In the genomic region with DNA sequence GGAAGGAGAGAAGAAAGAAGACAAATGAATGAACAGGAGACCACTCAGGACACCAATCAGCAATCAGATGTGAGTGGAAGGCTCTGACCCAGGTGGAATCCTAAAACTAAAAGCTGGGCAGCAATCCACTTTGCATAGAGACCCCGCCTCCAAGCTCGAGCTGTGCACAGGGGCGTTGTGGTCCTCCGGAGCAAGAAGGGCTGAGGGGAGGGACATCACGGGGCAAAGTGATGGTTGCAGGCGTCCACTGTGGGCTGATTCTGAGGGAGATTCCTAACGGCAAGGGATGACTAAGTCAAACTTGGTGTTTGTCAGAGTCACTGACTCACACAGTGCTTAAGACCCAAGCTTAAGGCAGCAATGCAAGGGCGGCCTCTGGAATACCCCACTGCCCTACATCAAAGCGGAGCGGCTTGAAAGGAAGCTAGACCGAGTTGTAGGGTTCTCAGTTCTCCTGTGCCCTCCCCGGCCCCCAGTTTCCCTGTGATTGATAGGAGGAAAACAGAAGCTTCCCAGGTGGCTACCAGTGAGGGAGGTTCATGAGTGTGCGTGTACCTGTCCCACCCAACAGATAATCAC, we compare ENCODE assay signal across 18 mouse cellular contexts.
DNase-seq lines count a peak whose midpoint lies in the region; ATAC-seq and TF ChIP-seq lines count a peak whose summit lies in the region.
"Had no signal": no experiment of that assay in that cellular context is flagged by ENCODE, and none has a peak within 500 bp of the region (broad histone marks: within the 10 kb centered on the region; RNA-seq: fewer than 3 reads in every experiment).

No protein-coding gene starts in this region.

- H3K27me3 ChIP-seq in midbrain, embryonic 11.5 days (ENCODE audit: control insufficient read depth, insufficient read depth, low read length) = no peaks in the 10 kb centered on the region
- H3K27me3 ChIP-seq in midbrain, postnatal 0 days (ENCODE audit: insufficient read depth, low read length) = no peaks in the 10 kb centered on the region
- H3K27me3 ChIP-seq in stomach, postnatal 0 days (ENCODE audit: control insufficient read depth, insufficient read depth, low read length) = no peaks in the 10 kb centered on the region
- H3K27me3 ChIP-seq: forebrain, embryonic 12.5 days; hindbrain, embryonic 15.5 days; liver, embryonic 12.5 days; lung, embryonic 15.5 days; neural tube, embryonic 13.5 days had no signal

- H3K4me3 ChIP-seq in midbrain, embryonic 11.5 days (ENCODE audit: low read depth, low read length) = no peak overlapping the region
- H3K4me3 ChIP-seq in midbrain, postnatal 0 days (ENCODE audit: low read depth, low read length) = no peak overlapping the region
- H3K4me3 ChIP-seq in ES-E14 (ENCODE audit: insufficient read depth in 1 of 2, low read depth in 1 of 2, low read length in 2 of 2, poor library complexity in 1 of 2, severe bottlenecking in 1 of 2) = peak overlapping the region in 1 of 2 experiments; percentile 10; a peak in 1 of 4 replicates
- H3K4me3 ChIP-seq in stomach, postnatal 0 days (ENCODE audit: low read depth, low read length) = no peak overlapping the region
- H3K4me3 ChIP-seq: forebrain, embryonic 12.5 days; hindbrain, embryonic 15.5 days; liver, embryonic 12.5 days; lung, embryonic 15.5 days; neural tube, embryonic 13.5 days had no signal

- H3K27ac ChIP-seq in midbrain, embryonic 11.5 days (ENCODE audit: low read depth, low read length) = no peak overlapping the region
- no peak overlapping the region for H3K27ac ChIP-seq in midbrain, postnatal 0 days (ENCODE audit: low read depth, low read length)
- H3K27ac ChIP-seq in ES-E14 (ENCODE audit: insufficient read depth, low read depth, low read length, poor library complexity, severe bottlenecking) = peak overlapping the region; percentile 44; the same call in 1 of the 2 replicates
- H3K27ac ChIP-seq in stomach, postnatal 0 days (replicated peaks) = peak overlapping the region; percentile 69
- H3K27ac ChIP-seq: forebrain, embryonic 12.5 days; hindbrain, embryonic 15.5 days; liver, embryonic 12.5 days; lung, embryonic 15.5 days; macrophage; neural tube, embryonic 13.5 days had no signal

- H3K9ac ChIP-seq in midbrain, embryonic 11.5 days (ENCODE audit: low read length) = no peak overlapping the region
- no peak overlapping the region for H3K9ac ChIP-seq in midbrain, postnatal 0 days (replicated peaks; ENCODE audit: low read length, poor library complexity, severe bottlenecking)
- no peak overlapping the region for H3K9ac ChIP-seq in ES-E14 (ENCODE audit: insufficient read depth, low read depth, low read length, poor library complexity, severe bottlenecking)
- H3K9ac ChIP-seq in stomach, postnatal 0 days (ENCODE audit: low read length) = no peak overlapping the region
- H3K9ac ChIP-seq: forebrain, embryonic 12.5 days; hindbrain, embryonic 15.5 days; liver, embryonic 12.5 days; lung, embryonic 15.5 days; neural tube, embryonic 13.5 days had no signal

- peak; percentile 30; the same call in 1 of the 2 replicates for ATAC-seq in midbrain, embryonic 11.5 days (ENCODE audit: low FRiP score)
- ATAC-seq in midbrain, postnatal 0 days (ENCODE audit: low FRiP score) = no peak
- peak; percentile 23; the same call in 1 of the 2 replicates for ATAC-seq in common myeloid progenitor, adult 5-6 weeks (replicated peaks; ENCODE audit: low read depth, poor library complexity, severe bottlenecking)
- ATAC-seq in stomach, postnatal 0 days (ENCODE audit: low FRiP score, low TSS enrichment) = peak; percentile 49
- ATAC-seq: liver, embryonic 12.5 days had no signal

- in situ Hi-C loops in ES-E14 (cut with MboI; ENCODE audit: low sequenced_read_pairs in 2 of 2, unreplicated experiment in 2 of 2) = no loop called here

- H3K36me3 ChIP-seq in midbrain, embryonic 11.5 days (ENCODE audit: control insufficient read depth, insufficient read depth, low read length) = no peaks in the 10 kb centered on the region
- no peaks in the 10 kb centered on the region for H3K36me3 ChIP-seq in midbrain, postnatal 0 days (ENCODE audit: insufficient read depth, low read length)
- no peaks in the 10 kb centered on the region for H3K36me3 ChIP-seq in ES-E14 (ENCODE audit: control insufficient read depth, insufficient read depth, low read length, poor library complexity, severe bottlenecking)
- no peaks in the 10 kb centered on the region for H3K36me3 ChIP-seq in stomach, postnatal 0 days (ENCODE audit: control insufficient read depth, insufficient read depth, low read length)
- H3K36me3 ChIP-seq: forebrain, embryonic 12.5 days; hindbrain, embryonic 15.5 days; liver, embryonic 12.5 days; lung, embryonic 15.5 days; neural tube, embryonic 13.5 days had no signal

- WGBS in midbrain, embryonic 11.5 days = 44% methylated on average over 13 of the region's 13 CpGs
- WGBS in midbrain, postnatal 0 days = 50% methylated on average over 13 of the region's 13 CpGs
- WGBS in stomach, postnatal 0 days = 52% methylated on average over 13 of the region's 13 CpGs

- no peak for DNase-seq in midbrain, embryonic 11.5 days (ENCODE audit: low spot score, missing footprints)
- no peak for DNase-seq in midbrain, postnatal 0 days (ENCODE audit: low spot score)
- peak; percentile 19 for DNase-seq in ES-E14 (ENCODE audit: low read depth, low spot score)
- no peak for DNase-seq in stomach, postnatal 0 days (ENCODE audit: low spot score)
- no peak for DNase-seq in T-cell, adult 2 months (ENCODE audit: low spot score)
- DNase-seq in thymus, postnatal 36 days = no peak
- DNase-seq: cerebellum, postnatal 10 days; gastrocnemius, postnatal 10 days; heart, postnatal 10 days; kidney, adult 18-20 months; right cerebral cortex, postnatal 14 days had no signal

- H3K9me3 ChIP-seq in midbrain, embryonic 11.5 days (ENCODE audit: control insufficient read depth, low read length) = no peaks in the 10 kb centered on the region
- H3K9me3 ChIP-seq in midbrain, postnatal 0 days (ENCODE audit: low read length) = no peaks in the 10 kb centered on the region
- H3K9me3 ChIP-seq in ES-E14 (ENCODE audit: control insufficient read depth, insufficient read depth, low read depth, low read length) = no peaks in the 10 kb centered on the region
- H3K9me3 ChIP-seq in stomach, postnatal 0 days (ENCODE audit: control insufficient read depth, low read length) = no peaks in the 10 kb centered on the region
- H3K9me3 ChIP-seq: forebrain, embryonic 12.5 days; hindbrain, embryonic 15.5 days; liver, embryonic 12.5 days; lung, embryonic 15.5 days; neural tube, embryonic 13.5 days had no signal

- no peak for TF ChIP-seq CTCF in midbrain, postnatal 0 days (IDR thresholded peaks at IDR 0.05)
- no peak for TF ChIP-seq CTCF in stomach, postnatal 0 days (IDR thresholded peaks at IDR 0.05; ENCODE audit: low read depth)

- H3K4me1 ChIP-seq in midbrain, embryonic 11.5 days (ENCODE audit: control insufficient read depth, insufficient read depth, low read length) = peaks cover 2% of the 10 kb centered on the region; the same call in 1 of the 2 replicates
- no peaks in the 10 kb centered on the region for H3K4me1 ChIP-seq in midbrain, postnatal 0 days (ENCODE audit: insufficient read depth, low read length)
- peaks cover 4 to 10% of the 10 kb centered on the region in 2 experiments; a peak in 2 of 4 replicates for H3K4me1 ChIP-seq in ES-E14 (ENCODE audit: control insufficient read depth in 2 of 2, insufficient read depth in 2 of 2, low read length in 2 of 2, poor library complexity in 1 of 2)
- H3K4me1 ChIP-seq in stomach, postnatal 0 days (replicated peaks; ENCODE audit: control insufficient read depth, insufficient read depth) = no peaks in the 10 kb centered on the region
- H3K4me1 ChIP-seq: hindbrain, embryonic 15.5 days; liver, embryonic 12.5 days had no signal

- no peak for TF ChIP-seq EP300 in stomach, postnatal 0 days (optimal IDR thresholded peaks at IDR 0.05)

- no peak overlapping the region for H3K4me2 ChIP-seq in midbrain, embryonic 11.5 days
- H3K4me2 ChIP-seq in midbrain, postnatal 0 days (ENCODE audit: low read depth, low read length, poor library complexity, severe bottlenecking) = no peak overlapping the region
- no peak overlapping the region for H3K4me2 ChIP-seq in stomach, postnatal 0 days (replicated peaks; ENCODE audit: low read depth)
- H3K4me2 ChIP-seq: forebrain, embryonic 12.5 days; hindbrain, embryonic 15.5 days; liver, embryonic 12.5 days; lung, embryonic 15.5 days; neural tube, embryonic 13.5 days had no signal

TF ChIP-seq in ES-E14, 5 proteins besides CTCF, POLR2A, EP300 and RAD21:
- TF ChIP-seq ZC3H11A (IDR thresholded peaks at IDR 0.05; ENCODE audit: borderline replicate concordance, low read depth, low read length) (no peak), ZNF384 (IDR thresholded peaks at IDR 0.05; ENCODE audit: low read depth, low read length) (no peak), MAFK (IDR thresholded peaks at IDR 0.05; ENCODE audit: insufficient read depth, low read depth, low read length) (no peak), CHD2 (IDR thresholded peaks at IDR 0.05; ENCODE audit: low read depth, low read length) (no peak), HCFC1 (IDR thresholded peaks at IDR 0.05; ENCODE audit: borderline replicate concordance, insufficient read depth, low read length) (no peak)

Comparison
In these comparisons a context has a peak if more than half of its experiments do, and no peak if none do; other contexts are left out.
1. H3K27ac ChIP-seq: peak in ES-E14 (single experiment) and stomach, postnatal 0 days (single experiment); none in midbrain, embryonic 11.5 days (single experiment) and midbrain, postnatal 0 days (single experiment).